Mouse (Mus musculus): ENCODE results near the gene Zfp286. TPM values are rescaled to one million over a fixed set of nuclear protein-coding genes. Genes with fewer than 3 reads are reported as not detected.

The Zfp286 gene
- polyA plus RNA-seq, 1 experiment from 2014 or later = 17.8 TPM

DNA sequence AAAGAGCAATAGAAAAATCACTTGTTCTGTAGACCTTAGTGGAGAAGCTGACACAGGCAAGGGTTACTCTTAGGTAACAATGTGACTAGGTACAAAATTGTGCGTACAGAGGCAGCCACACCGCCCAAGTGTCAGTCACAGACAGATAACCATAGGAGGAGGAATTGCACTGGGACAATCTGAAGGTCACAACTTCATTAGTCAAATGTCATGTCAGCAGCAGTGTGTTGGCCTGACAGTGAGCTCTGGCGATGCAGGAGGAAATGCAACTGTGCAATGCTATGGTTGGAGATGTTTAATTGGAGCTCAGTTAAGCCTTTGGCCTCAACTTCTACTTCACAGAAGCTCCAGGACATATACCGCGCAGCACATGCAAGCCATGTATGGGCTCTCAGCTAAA, 78.6 kb downstream of the Zfp286 start:
- Histone ChIP-seq H3K4me2 (ENCODE audit: low read depth, low read length) (no peak overlapping the region), H3K9ac (ENCODE audit: low read depth, low read length) (no peak overlapping the region), H3K27me3 (replicated peaks; ENCODE audit: control insufficient read depth, insufficient read depth, low read length) (no peaks in the 10 kb centered on the region), H3K36me3 (ENCODE audit: control insufficient read depth, insufficient read depth, low read length) (peaks cover 49% of the 10 kb centered on the region), H3K9me3 (ENCODE audit: control insufficient read depth, low read length) (no peaks in the 10 kb centered on the region), H3K27ac (replicated peaks; ENCODE audit: low read depth, low read length) (no peak overlapping the region), H3K4me1 (ENCODE audit: control insufficient read depth, insufficient read depth, low read length) (no peaks in the 10 kb centered on the region), H3K4me3 (ENCODE audit: low read depth, low read length) (no peak overlapping the region)
- no peak for ATAC-seq (ENCODE audit: low read depth)
- DNase-seq (ENCODE audit: low spot score) = no peak
- WGBS = 88% methylated on average over 5 of the region's 5 CpGs

DNA sequence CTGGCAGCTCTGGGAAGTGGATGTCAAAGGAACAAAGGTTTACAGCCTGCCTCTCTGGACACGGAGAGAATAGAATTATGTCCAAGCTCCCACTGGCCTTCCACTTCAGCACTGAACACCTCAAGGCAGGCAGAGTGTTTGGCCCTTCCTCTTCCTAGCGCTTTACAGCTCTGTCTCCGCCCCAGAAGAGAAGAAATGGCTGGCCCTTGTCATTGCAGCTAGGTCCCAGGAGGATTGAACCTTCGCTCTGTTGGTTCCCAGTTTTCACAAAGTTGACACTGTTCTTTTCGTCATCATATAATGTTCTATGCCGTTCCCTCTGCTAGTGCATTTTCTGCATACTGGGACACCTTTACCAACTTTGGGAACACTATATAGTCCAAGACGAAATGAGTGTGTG, 81.0 kb downstream of the Zfp286 start:
- no peak for DNase-seq (ENCODE audit: low spot score)
- no peaks in the 10 kb centered on the region for H3K4me1 ChIP-seq (ENCODE audit: control insufficient read depth, insufficient read depth, low read length)
- WGBS = 77% methylated on average over 7 of the region's 7 CpGs

DNA sequence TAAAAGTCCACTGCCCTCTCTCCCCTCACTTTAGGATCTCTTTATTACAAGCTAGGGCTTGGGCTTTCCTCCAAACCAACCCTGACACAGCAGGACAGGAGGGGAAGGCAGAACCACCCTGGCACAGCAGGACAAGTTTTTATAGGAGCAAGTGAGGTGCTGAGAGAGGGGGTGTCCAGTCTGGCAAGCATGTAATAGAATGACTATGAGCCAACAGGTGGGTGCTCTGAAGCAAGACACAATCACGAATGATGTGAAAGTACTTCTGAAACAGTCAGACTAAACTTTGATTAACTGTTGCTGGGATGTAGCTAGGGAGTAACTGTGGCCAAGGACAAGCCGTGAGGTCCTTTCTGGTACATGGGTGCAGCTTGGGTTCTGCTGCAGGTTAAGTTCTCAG, 83.1 kb downstream of the Zfp286 start:
- no peak overlapping the region for H3K27ac ChIP-seq (replicated peaks; ENCODE audit: low read depth, low read length)
- ATAC-seq (ENCODE audit: low read depth) (no peak), DNase-seq (ENCODE audit: low spot score) (no peak)
- no peak overlapping the region for H3K4me3 ChIP-seq (ENCODE audit: low read depth, low read length)
- no peak overlapping the region for H3K4me2 ChIP-seq (ENCODE audit: low read depth, low read length)
- no peak overlapping the region for H3K9ac ChIP-seq (ENCODE audit: low read depth, low read length)
- WGBS = 90% methylated on average over 2 of the region's 2 CpGs
- H3K4me1 ChIP-seq (ENCODE audit: control insufficient read depth, insufficient read depth, low read length) = no peaks in the 10 kb centered on the region
- no peaks in the 10 kb centered on the region for H3K27me3 ChIP-seq (replicated peaks; ENCODE audit: control insufficient read depth, insufficient read depth, low read length)
- H3K9me3 ChIP-seq (ENCODE audit: control insufficient read depth, low read length) = no peaks in the 10 kb centered on the region
- H3K36me3 ChIP-seq (ENCODE audit: control insufficient read depth, insufficient read depth, low read length) = peaks cover 11% of the 10 kb centered on the region

More for the DNA sequence above, 81.0 kb downstream of the Zfp286 start:
- no peak overlapping the region for H3K27ac ChIP-seq (replicated peaks; ENCODE audit: low read depth, low read length)
- no peak overlapping the region for H3K4me3 ChIP-seq (ENCODE audit: low read depth, low read length)
- no peaks in the 10 kb centered on the region for H3K9me3 ChIP-seq (ENCODE audit: control insufficient read depth, low read length)
- H3K9ac ChIP-seq (ENCODE audit: low read depth, low read length) = no peak overlapping the region
- H3K27me3 ChIP-seq (replicated peaks; ENCODE audit: control insufficient read depth, insufficient read depth, low read length) = no peaks in the 10 kb centered on the region
- no peak overlapping the region for H3K4me2 ChIP-seq (ENCODE audit: low read depth, low read length)
- ATAC-seq (ENCODE audit: low read depth) = no peak
- H3K36me3 ChIP-seq (ENCODE audit: control insufficient read depth, insufficient read depth, low read length) = peaks cover 28% of the 10 kb centered on the region

Other genes with a start within 250 kb of the Zfp286 start
- 3,072 and 3,339 TPM in 2 replicates for gene Ubb, start 238.3 kb downstream of the Zfp286 start, polyA plus RNA-seq (2014; fragmentation: Nextera tagmentation; extraction: Ambion mirVana)
- 5.3 and 6.4 TPM in 2 replicates for gene Trpv2, start 215.0 kb downstream of the Zfp286 start, polyA plus RNA-seq (2014; fragmentation: Nextera tagmentation; extraction: Ambion mirVana)
- 16.6 and 17.2 TPM in 2 replicates for gene Lrrc75a, start 140.9 kb downstream of the Zfp286 start, polyA plus RNA-seq (2014; fragmentation: Nextera tagmentation; extraction: Ambion mirVana)
- 48.4 and 54.3 TPM in 2 replicates for gene Mmgt2, start 140.8 kb downstream of the Zfp286 start, polyA plus RNA-seq (2014; fragmentation: Nextera tagmentation; extraction: Ambion mirVana)
- gene Zfp287, start 57.6 kb downstream of the Zfp286 start, polyA plus RNA-seq (2014; fragmentation: Nextera tagmentation; extraction: Ambion mirVana) = 7.7 and 7.8 TPM in 2 replicates
- gene Gm10428, start 36.4 kb downstream of the Zfp286 start, polyA plus RNA-seq (2014; fragmentation: Nextera tagmentation; extraction: Ambion mirVana) = not detected in 2 replicates
- gene Trim16, start 30.8 kb upstream of the Zfp286 start, polyA plus RNA-seq (2014; fragmentation: Nextera tagmentation; extraction: Ambion mirVana) = 14.3 and 16.5 TPM in 2 replicates
- 0.60 and 0.62 TPM in 2 replicates for gene Fbxw10, start 57.6 kb upstream of the Zfp286 start, polyA plus RNA-seq (2014; fragmentation: Nextera tagmentation; extraction: Ambion mirVana)
- gene Tvp23b, start 90.0 kb upstream of the Zfp286 start, polyA plus RNA-seq (2014; fragmentation: Nextera tagmentation; extraction: Ambion mirVana) = 74.2 and 82.0 TPM in 2 replicates
- gene Cdrt4, start 161.7 kb upstream of the Zfp286 start, polyA plus RNA-seq (2014; fragmentation: Nextera tagmentation; extraction: Ambion mirVana) = 0.58 TPM in 1 of 2 replicates, not detected in the other

Measured in embryonic facial prominence, embryonic 14.5 days (tissue).